Mouse (Mus musculus) lung, postnatal 36 days (tissue): ENCODE measurements at regions not wholly inside any gene's neighbourhood (a gene's known extent, or its start where the extent isn't known, plus 50 kb on each side); places are given as distances from the start of the nearest gene placed in this dataset.

Experiments used
- DNase-seq: peaks from one replicate; pipeline ENCODE4 v3.0.0; 2022; ENCODE audit warnings: mixed read lengths

- no peak for DNase-seq
These were observed 78.0 kb upstream of the Sec14l1 start for GRCm38 (mm10) chr11:117036977-117037376.

GRCm38 (mm10) chr11:117038282-117039106 lies 76.5 kb upstream of the Sec14l1 start:
- DNase-seq: peak; percentile 62

- DNase-seq: no peak
These were observed 74.1 kb upstream of the Sec14l1 start for GRCm38 (mm10) chr11:117040829-117041228.

- DNase-seq: no peak
These were observed 72.6 kb upstream of the Sec14l1 start for GRCm38 (mm10) chr11:117042336-117042735.

- peak; percentile 77 for DNase-seq
These were observed 71.4 kb upstream of the Sec14l1 start for GRCm38 (mm10) chr11:117043524-117043923.

- DNase-seq: no peak
These were observed 70.2 kb upstream of the Sec14l1 start for GRCm38 (mm10) chr11:117044731-117045130.

GRCm38 (mm10) chr11:117046636-117047035 lies 68.3 kb upstream of the Sec14l1 start:
- no peak for DNase-seq

- peak; percentile 62 for DNase-seq
These were observed 67.6 kb upstream of the Sec14l1 start for GRCm38 (mm10) chr11:117047172-117047950.

GRCm38 (mm10) chr11:117048911-117049310 lies 66.1 kb upstream of the Sec14l1 start:
- no peak for DNase-seq

- no peak for DNase-seq
These were observed 64.2 kb upstream of the Sec14l1 start for GRCm38 (mm10) chr11:117050788-117051187.

GRCm38 (mm10) chr11:117056958-117057357 lies 58.0 kb upstream of the Sec14l1 start:
- peak; percentile 84 for DNase-seq

GRCm38 (mm10) chr11:117057451-117057850 lies 57.5 kb upstream of the Sec14l1 start:
- DNase-seq: no peak

- DNase-seq: no peak
These were observed 55.8 kb upstream of the Sec14l1 start for GRCm38 (mm10) chr11:117059120-117059519.

- no peak for DNase-seq
These were observed 54.8 kb upstream of the Sec14l1 start for GRCm38 (mm10) chr11:117059981-117060705.

GRCm38 (mm10) chr11:117060706-117061337 lies 54.1 kb upstream of the Sec14l1 start:
- DNase-seq: no peak

GRCm38 (mm10) chr11:117062772-117063499 lies 52.0 kb upstream of the Sec14l1 start:
- DNase-seq: no peak
